Mouse (Mus musculus) layer of hippocampus, adult 8-10 months (tissue): Measurements from ENCODE around the gene Bcl7a. TPM values are rescaled to one million over a fixed set of nuclear protein-coding genes. Genes with fewer than 3 reads are reported as not detected.

Source experiments
- DNase-seq, 2 experiments: peaks; one replicate each; pipeline ENCODE4 v3.0.0; 2022; ENCODE audit warnings: low spot score in 2 of 2
- total RNA-seq, 4 experiments: library from RNA; stranded (reverse); gene quantifications; 2 replicates each; pipeline ENCODE4 v1.2.4; 2022

The Bcl7a gene
- total RNA-seq, 4 experiments from 2014 or later, result 58.5 to 66.1 (median 62.9) TPM

DNA sequence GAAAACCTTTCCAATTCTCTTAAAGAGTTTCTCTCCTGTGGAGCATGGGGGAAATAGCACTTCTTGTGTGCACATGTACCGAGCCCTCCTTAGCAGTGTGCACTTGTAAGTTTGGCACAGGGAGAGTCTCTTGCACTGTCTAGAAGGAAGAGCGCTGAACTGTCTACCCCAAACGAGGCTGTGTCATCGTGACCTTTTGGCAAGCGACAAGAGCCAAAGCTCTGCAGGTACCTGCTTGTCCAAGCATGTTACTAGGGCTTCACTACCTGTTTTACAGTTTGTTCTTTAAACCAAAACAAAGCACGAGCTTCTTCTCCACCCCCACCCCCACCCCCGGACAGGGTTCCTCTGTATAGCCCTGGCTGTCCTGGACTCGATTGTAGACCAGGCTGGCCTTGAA lies 15.9 kb upstream of the Bcl7a start:
- DNase-seq, result no peak

DNA sequence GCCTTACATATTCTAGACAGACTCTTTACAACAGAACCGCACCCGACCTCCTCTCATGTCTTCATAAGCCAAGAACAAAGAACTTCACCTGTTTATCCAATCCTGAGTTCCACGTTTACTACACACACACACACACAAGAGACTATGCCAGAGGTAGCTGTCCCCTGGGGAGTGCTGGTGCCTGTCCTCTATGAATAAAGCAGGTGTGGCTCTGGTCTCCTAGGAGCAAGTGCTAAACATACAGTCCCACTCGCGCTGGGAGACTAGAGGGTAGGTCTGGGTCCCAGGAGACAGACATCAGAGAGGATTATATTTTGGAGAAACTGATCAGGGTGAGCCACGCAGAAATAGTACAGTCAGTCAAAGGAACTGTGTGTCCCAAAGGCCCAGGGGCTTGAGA lies 10.1 kb upstream of the Bcl7a start:
- no peak for DNase-seq

DNA sequence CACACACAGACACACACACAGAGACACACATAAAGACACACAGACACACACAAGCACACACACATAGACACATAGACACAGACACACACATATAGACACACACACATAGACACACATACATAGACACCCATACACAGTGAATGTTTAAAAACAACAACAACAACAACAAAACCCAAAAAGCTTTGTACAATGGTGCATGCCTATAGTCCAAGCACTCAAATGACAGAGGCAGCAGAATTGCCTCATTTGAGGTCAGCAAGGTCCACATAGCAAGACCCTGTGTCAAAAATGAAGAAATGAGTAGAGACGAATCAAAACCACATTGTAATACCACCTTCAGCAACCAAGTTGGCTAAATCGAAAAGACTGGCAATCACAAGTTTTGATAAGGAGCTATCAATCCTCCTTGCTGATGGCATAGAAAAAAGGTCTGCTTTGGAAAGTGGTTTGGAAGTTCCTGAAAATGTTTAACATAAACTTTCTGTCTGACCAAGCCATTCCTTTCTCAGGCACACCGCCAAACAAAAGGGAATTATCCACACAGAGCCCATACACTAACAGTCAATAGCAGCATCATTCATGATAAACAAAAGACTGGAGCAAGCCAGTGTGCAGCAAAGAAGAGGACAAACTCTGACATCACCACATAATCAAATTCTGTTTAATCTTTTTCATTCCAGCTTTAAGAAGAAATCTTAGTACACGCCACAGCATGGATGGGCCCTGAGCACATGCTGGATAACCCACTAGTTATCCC lies 7.3 kb upstream of the Bcl7a start:
- no peak for DNase-seq

DNA sequence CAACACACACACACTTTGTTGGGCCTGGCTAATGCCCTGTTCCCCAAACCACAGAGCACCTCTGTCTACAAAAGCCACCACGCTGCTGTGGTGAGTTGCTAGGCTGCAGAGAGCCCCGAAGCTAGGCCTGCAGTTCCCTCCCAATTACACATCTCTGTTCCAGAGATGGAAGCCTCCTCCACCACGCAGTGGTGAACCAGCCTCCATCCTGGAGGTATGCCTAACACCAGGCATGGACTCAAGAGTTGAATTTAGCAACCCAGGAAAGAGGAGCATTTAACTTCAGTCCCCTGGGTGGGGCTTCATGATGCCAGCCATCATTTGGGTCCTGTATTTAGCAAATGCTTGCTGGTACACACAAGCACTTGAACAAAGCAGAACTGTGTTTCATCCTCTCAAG lies 5.2 kb upstream of the Bcl7a start:
- DNase-seq, result no peak

DNA sequence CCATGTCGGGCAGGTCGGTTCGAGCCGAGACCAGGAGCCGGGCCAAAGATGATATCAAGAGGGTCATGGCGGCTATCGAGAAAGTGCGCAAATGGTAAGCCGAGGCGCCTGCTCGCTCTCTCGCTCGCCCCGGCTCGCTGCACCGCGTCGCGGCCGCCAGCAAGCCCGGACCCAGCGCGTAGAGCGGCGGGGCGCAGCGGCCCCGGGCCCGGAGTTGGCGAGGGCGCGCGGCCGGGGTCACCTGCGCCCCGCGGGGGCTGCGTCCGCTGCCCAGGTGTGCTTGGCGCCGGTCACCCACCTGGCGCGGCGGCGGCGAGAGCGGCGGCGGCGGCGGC lies 961 bp downstream of the Bcl7a start:
- no peak for DNase-seq

DNA sequence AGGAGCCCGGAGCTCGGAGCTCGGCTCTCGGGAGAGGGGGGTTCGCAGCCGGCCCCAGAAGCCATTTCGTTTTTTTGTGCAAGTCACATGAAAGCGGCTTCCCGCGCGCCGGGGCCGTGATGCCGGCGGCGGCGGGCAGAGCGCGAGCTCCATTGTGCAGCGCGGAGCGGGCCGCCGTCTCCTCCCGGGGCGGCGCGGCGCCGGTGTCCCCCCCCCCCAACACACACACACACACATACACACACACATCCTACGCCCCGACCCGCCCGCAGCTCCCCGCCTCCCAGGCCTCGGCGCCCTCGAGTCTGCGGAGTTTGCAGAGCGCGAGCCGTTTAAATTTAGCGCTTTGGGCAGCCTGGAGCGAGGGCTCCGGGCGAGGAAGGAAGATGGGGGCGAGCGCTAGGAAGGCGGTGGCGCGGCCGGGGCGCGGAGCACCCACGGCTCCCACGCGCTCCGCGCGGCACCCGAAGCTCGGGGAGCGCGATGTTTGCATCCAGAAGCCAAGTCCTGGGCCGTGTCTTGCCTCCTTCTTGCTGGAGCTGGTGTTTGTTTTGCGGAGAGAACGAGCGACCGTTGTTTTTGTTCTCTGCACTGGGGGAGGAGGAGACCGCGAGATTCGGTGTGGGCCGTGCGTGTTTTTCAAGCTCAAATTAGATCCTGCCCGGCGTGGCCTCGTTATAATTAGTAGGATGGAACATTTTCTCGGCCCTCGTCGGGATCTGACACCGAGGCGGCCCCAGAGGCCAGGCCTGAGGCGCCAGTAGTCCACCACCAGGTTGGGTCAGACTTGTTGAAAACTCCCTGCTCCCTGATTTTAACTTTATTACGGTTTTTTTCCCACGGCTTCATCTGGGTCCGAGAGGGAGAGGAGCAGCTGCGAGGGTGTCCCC lies 1.6 kb downstream of the Bcl7a start:
- DNase-seq, result peak in 1 of 2 experiments; percentile 30

DNA sequence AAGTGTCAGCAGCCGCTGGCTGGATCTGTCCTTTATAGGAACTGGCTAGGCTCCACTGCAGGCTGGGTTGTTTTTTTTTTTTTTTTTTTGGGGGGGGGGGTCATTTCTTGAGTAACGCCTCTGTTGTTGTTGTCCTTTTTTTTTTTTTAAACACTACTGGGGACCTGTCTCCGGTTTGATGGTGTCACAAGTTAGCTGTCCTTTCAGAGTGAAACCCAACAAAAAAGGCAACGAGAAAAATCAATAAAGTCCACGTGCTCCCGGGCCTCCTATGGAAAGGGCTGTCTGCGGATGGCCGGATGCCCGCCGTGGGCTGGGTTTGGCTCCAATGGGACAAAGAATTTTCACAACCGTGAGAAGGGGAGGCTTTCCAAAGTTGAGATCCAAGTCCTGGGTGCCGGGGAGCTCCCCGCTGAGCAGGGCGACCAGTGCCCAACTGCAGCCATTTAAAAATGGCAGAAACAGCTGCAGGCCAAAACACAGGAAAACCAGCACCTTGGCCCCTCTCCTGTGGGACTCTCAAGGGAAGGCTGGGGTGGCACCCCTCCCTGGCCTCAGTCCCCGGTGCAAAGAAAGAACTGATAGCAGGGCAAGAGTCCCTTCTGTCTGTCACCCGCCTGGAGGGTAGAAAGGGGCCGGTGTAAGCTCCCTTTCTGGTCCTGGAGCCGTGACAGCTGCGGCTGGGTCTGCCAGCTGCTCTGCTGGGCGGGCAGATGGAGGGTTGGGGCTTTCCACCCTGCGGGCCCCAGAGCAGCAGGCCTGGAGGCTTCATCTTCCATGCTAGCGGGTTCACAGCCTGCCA lies 2.4 kb downstream of the Bcl7a start:
- peak; percentile 44 to 60 for DNase-seq

DNA sequence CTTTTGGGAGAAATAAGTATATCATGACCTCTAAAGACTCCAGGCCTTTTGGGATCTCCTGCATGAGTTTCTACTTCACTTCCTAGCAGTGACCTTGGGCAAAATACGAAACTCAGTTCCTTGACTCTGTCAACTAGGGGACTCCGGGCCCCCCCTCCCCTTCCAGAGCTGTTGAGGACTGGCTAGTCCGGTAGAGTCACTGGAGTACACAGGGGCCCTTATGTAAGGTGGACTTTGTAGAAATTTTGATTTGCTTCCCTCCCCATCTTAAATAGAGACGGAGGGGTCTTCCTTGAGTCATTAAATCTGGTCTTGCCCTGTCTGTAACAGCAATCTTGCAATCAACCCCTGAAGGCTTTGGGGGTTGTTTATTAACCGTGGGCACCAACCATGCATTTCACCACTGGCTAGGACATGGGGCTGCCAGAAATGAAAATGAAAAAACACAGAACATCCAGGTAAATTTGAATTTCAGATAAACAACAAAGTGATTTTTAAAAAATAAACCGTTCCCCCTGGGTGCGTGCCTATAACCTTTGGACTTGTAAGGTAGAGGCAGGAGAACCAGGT lies 3.2 kb downstream of the Bcl7a start:
- no peak for DNase-seq

DNA sequence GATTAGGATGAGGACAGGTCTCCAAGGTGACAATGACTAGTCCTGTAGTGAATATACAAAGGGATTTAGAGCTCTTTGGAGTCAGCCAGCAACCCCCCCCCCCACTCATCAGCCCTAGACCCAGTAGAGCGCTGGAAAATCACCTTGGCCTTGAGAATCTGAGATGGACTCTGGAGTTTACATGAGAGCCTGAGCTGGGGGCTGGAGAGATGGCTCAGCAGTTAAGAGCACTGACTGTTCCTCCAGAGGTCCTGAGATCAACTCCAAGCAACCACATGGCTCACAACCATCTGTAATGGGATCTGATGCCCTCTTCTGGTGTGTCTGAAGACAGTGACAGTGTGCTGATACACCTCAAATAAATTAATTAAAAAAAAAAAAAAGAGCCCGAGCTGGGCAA lies 4.4 kb downstream of the Bcl7a start:
- no peak for DNase-seq

DNA sequence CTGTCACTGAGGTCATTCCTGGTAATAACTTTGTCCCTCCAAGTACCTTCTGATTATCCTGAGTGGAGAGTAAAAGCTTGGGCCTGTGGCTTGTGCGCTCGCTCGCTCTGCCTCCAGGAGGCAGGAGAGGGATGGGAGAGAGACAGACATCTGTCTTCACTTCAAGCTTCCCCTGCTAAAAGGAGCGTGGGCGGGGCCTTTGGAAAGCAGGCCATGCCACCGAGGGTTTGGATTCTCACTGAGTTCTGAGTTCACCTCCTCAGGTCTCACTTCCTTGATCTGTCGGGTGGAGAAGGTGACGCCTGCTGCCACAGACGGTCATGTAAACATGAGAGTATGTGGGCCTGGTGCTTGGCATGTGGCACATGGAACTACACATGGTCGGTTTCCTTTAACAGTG lies 6.8 kb downstream of the Bcl7a start:
- DNase-seq, result no peak

DNA sequence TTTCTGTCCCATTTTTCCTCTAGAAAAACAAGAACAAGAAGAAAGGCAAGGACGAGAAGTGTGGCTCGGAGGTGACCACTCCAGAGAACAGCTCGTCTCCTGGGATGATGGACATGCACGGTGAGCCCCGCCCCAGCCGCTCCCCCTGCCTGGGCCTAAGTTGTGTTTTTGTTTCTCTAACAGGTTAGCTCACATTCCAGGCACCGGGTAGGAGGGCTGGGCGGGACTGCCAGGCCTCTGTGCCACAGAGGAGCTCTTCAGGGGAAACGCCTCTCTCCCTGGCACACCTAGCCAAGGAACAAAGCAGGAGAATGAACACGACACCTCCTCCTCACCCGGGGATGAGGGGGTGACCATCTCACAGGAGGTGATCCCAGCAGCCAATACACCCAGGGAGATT lies 12.3 kb downstream of the Bcl7a start:
- no peak for DNase-seq

DNA sequence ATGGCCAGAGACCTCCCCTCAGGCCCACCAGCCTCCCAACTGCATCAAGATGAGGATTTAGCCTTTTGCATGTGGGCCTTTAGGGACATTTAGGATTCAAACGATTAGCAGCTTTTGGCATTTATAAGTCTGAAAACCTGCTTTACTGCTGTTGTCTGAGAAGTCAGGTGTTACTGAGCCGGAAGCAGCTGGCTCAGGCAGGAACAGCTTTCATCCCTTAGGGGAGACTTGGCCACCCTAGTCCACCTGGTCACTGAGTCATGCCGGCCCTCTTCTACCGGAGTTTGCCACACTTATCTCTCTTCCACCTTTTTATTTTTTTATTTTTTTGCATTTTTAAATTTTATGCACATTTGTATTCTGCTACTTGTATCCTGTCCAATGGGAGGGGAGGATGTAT lies 13.6 kb downstream of the Bcl7a start:
- DNase-seq, result no peak

DNA sequence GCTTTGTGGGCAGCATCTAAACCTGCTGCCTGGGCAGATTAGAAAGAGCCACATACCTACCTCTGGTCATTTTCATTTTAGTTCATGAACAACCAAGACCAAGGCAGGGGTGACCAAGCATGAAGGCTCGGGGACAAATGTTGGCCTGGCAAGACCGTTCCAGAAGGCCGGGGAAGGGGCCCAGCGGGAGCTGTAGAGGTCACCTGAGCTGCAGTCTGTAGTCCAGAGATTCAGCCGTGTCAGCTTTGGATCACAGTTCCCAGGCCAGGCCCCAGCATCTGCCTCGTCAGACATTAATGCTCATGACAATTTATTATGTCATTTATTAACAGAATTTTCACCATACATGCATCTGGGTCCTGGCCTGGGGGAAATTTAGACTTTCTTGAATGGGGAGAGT lies 15.8 kb downstream of the Bcl7a start:
- DNase-seq, result no peak

DNA sequence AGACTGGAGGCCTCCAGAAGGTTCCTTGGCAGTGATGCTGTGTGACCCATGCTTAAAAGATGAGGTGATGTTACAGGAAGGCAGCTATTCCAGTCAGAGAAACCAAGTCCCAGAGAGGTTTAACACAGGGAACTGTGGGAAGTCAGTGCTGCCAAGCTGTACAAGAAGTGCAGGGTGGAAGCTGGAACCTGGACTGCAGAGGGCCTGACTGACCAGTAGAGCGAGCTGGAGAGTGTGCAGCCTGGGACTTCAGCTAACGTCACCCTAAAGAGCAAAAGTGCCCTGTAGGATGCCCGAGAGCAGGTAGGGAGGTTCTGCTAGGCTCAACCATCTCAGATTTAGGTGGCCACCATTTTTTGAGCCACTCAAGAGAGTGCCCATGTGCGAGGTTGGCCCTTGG lies 19.3 kb downstream of the Bcl7a start:
- DNase-seq, result no peak

DNA sequence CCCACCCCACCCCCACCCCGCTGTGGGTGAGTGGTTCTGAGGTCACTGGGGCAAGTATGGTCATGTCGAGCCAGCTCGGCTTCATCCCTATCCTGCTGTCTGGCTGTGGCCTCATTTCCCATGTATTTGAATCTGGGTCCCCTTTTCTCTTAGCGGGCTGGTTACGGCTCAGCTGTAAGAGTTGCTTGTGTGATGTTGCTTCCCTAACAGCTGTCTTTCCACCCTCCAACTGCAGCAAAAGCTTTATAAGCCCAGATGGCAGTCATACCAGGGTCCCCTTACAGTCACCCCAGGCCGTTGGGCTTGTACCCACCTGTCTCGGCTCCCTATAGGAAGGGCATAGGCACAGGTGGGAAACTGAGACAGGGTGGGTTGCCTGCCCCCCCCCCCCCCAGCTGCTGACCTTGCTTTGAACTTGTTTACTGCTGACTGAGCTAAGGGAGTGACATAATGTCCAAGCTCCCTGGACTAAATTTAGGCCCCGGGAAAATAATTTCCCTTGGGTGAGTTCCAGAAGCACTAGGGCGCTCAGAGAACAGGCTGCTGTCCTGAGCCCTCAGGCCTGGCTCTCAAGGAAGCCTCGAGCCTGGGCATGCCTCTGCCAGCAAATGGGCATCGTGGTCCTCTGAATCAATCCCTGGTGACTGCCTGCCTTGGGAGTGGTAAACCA lies 20.8 kb downstream of the Bcl7a start:
- no peak for DNase-seq

DNA sequence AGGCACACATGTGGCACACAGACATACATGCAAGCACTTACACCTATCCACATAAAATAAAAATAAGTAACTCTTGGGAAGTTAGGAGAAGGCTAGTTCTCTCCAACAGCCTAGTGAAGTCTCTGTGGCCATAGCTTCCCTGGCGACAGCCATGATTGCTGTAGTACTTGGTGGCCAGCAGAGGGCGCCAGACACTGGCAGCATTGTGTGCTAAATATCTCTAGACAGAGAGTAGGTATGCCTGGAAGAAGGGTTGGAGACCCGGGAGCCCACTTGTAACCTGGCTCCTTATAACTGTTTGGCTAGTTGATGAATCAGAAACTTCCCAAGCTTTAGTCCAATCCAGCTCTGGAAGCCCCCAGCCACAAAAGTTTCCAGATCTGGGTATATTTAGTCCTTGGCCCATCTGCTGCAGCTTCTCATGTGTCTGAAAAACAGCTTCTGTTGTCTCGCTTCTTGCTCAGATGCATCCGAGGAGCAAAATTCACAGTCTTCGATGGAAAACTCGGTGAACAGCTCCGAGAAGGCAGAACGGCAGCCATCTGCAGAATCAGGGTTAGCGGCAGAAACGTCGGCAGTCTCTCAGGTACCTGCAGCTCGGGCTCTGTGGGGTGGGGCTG lies 25.3 kb downstream of the Bcl7a start:
- DNase-seq, result peak in 1 of 2 experiments; percentile 63

DNA sequence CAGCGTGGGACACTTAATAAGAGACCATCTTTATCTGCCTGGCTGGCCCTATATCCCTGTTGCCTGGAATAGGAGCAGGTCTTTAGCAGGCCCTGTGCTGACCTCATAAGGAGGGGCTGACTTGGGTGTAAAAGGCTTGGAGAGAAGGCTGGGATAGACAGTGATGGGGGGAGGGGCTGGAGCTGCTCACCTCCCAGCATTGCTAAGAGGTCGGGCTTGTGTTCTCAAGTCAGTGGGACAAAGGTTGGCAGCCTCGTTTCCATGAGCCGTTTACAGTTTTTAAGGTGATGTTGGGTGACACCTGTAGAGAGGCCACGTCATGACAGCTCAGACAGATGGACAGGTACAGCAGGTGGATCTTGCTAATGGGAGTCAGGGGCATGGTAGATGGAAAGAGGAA lies 26.4 kb downstream of the Bcl7a start:
- no peak for DNase-seq

DNA sequence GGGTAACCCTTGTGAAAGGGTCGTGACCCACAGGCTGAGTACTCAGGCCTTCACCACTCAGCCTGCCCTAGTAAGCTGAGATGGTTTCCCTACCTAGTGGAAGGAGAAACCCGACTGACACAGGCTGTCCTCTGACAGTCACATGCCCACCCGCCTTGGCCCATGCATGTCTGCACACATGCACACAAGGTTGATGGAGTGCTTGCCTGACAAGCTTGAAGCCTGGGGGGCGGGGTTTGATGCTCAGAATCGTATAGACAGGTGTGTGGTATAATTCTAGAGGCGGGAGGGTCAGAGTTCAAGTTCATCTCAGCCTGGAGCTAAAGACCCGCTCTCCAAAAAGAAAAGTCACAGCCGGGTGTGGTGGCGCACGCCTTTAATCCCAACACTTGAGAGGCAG lies 31.6 kb downstream of the Bcl7a start:
- DNase-seq, result no peak

DNA sequence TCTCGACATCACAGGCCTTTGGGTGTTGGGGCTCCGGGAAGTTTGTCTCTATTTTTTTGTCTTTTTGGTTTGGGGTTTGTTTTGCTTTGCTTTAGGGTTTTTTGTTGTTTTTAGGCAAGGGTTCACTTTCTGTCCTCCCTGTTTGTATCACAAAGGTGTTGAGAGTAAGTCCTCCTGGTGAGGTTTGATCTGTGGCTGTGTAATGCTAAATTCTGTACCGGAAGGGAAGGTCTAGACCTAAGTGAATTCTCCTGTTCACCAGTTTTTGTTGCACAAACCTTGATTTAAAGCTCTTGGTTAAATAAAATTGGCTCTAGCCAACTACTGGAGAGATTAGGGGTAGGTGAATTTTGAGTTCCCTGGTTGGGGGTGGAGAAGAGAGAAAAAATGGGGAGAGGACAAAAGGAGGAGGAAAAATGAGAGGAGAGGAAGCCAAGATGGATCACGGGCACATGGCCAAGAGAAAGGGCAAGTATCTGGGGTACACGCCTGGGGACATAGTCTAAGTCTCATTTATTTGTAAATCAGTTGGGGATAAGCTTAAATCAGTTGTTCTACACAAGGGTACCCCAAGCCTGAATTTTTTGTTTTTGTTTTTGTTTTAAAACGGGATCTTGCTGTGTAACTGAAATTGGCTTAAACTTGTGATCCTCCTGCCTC lies 32.3 kb downstream of the Bcl7a start:
- DNase-seq, result no peak

DNA sequence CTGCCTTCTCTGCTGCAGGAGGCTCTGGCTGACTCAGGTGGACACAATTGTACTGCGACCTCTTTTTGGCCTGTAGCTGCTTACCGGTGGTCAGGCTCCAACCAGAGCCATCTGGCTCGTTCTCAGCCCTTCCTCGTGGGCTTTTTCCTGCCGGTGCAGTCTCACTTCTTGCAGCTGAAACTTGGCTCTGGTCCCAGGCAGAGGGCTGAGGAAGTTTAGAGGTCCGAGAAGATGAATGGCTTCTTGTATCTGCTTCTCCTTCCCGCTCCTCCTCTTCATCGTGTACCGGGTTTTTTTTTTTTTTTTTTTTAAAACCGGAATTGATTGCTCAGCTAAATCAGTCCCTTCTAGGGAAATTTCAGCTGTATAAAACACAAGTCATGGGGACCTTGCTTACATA lies 32.9 kb downstream of the Bcl7a start:
- peak; percentile 43 to 62 for DNase-seq
